Mouse (Mus musculus) naive thymus-derived CD4-positive, alpha-beta T cell, adult 2 months (primary cell): ENCODE measurements around the gene 2700049A03Rik.
"Not testable (repeated sequence)": the region's sequence is repeated elsewhere in the genome, so short reads cannot be mapped to it uniquely, and the experiment has no call there.

ENCODE experiments used
- DNase-seq: peaks from one replicate; pipeline ENCODE4 v3.0.0-alpha.2; 2011; ENCODE audit warnings: low read depth

The 2700049A03Rik gene

DNA sequence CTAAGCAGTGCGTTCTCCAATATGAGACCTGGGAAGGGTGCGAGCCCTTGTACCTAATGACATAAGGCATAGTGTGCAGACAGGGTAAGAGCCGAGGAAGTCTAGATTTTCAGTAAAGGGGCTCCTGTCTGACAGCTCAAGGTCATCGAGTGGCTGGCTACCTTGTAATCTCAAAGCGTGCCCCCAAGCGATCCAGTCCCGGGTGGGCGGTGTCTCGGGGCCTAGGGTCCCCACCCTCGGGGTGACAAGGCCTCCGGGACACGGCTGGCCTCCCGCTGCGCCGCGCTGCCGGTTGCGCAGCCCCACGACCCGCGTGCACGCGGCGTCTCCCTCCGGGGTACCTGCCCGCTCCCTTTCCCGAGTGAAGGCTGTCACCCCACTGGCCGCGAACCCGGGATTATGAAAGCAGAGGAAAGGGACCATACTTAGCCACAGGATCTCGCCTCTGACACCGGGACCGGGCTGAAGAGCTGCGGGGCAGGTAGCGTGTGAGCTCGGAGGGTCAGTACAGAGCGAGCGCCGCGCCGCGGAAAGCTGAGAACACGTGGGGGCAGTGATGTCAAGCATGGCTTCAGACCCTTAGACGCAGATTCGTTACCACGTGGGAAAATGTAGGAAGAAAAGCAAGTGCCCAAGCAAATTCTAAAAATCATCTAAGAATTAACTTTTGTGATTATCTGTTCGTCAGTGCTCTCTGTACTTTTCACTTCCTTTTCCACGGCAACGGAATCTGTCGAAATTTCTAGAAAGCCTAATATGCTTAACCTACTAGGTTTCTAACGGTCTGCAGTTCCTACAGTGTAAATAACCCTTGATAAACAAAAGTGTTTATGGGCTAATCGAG lies at the start of gene 2700049A03Rik, which contains the start of gene Timm9:
Gene 2700049A03Rik, plus strand, starts transcription at position 719 of the 844 bp plus-strand sequence.
Gene Timm9, minus strand, starts transcription at position 555 of the 844 bp plus-strand sequence.
- no peak for DNase-seq

GRCm38 (mm10) chr12:71104275-71104674 lies 32.4 kb upstream of the 2700049A03Rik start:
- not testable (repeated sequence) for DNase-seq

- DNase-seq, result no peak
Measured at GRCm38 (mm10) chr12:71107216-71107771, 29.4 kb upstream of the 2700049A03Rik start.

- DNase-seq, result no peak
Measured at GRCm38 (mm10) chr12:71111331-71111730, 25.3 kb upstream of the 2700049A03Rik start, which contains the start of gene Tomm20l. TSS of gene Tomm20l (plus strand) at chr12:71111428.

GRCm38 (mm10) chr12:71113074-71113473 lies 23.6 kb upstream of the 2700049A03Rik start:
- DNase-seq, result no peak

DNA sequence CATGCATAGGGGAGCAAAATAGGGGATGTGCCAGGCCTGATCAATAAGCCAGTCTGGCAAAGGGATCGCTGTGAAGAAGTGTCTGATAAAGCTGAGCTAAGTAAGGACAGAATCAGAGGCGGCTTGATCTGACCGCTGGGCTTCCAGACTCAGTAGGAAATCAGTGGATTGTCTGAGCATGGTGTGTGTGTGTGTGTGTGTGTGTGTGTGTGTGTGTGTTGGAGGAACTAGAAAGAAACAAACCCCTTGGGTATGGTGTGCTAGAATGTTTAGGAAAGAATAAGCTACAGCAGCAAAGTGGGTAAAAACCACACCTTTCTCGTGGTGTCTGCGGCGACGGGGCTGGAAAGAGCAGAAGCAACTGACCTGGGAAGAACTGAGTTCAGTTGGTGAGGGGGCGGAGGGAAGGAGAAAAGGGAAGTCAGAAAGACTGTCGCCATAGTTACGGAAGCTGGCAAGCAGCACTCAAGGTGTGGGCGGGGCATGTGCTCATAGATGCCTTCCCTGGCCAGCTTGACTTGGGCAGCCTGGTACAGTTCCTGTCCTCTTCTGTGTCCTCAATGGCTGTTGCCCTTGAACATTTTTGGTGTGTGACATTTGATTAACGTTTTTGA lies 22.9 kb upstream of the 2700049A03Rik start:
- peak; percentile 74 for DNase-seq

DNA sequence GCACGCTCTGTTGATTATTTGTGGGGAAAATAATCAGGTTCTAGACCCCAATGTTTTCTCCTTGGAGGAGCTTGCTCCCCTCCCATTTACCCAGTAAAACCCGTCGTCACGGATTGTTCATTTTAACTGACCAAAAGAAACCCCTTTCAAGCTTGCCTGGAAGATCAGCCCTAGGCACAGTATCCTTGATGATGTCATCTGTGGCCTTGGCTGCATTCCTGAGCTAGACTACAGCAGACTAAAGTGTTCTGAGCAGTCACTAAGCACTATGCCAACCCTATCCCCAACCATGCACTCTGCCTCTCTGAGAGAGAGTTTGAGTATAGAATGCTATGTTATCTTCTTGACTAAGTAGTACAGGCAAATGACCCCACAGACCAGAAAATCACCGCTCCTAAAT lies 20.2 kb upstream of the 2700049A03Rik start:
- DNase-seq, result no peak

GRCm38 (mm10) chr12:71122731-71123130 lies 13.9 kb upstream of the 2700049A03Rik start:
- DNase-seq, result no peak

GRCm38 (mm10) chr12:71123286-71123685 lies 13.4 kb upstream of the 2700049A03Rik start:
- no peak for DNase-seq

GRCm38 (mm10) chr12:71135581-71135980 lies 1.1 kb upstream of the 2700049A03Rik start:
- no peak for DNase-seq

GRCm38 (mm10) chr12:71136974-71137491 lies 385 bp downstream of the 2700049A03Rik start:
- DNase-seq, result peak; percentile 97

DNA sequence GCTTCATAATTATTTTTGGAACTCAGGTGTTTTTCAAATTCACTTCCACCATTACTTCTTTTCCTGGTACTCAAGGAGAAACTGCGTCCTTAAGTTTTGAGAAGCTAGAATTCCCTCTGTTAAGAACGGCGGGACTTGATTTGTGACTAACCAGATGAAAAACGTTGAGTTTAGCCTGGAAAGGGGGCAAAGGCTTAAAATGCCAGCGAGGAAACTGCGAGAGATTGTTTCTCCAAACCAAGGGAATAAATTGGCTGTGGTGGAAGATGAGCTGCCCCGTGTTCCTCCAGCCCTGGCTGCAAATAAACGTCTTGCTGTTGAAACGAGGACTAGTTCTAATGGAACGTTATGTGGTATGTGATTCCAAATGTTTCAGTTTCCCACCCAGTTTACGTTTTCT lies 1.0 kb downstream of the 2700049A03Rik start:
- peak; percentile 31 for DNase-seq

- DNase-seq, result peak; percentile 44
Measured at GRCm38 (mm10) chr12:71139258-71139828, 2.7 kb downstream of the 2700049A03Rik start.

DNA sequence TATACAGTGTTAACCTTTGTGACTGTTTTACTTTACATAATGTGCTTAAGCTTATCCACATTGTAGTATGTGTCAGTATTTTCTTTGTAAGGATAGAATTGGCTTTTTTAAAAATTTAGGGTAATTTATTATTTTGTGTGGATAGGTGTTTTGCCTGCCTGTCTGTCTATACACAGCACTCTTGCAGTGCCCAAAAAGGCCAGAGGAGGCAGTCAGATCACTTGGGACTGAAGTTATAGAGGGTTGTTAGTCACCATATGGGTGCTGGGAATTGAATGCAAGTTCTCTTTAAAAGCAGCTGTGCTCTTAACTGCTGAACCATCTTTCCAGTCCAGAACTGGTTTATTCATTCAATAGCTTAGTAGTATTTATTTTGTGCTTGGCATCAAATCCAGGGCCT lies 4.5 kb downstream of the 2700049A03Rik start:
- no peak for DNase-seq

GRCm38 (mm10) chr12:71147641-71148040 lies 11.0 kb downstream of the 2700049A03Rik start:
- peak; percentile 75 for DNase-seq

- no peak for DNase-seq
Measured at GRCm38 (mm10) chr12:71148801-71149200, 12.2 kb downstream of the 2700049A03Rik start.

GRCm38 (mm10) chr12:71149456-71149855 lies 12.8 kb downstream of the 2700049A03Rik start:
- no peak for DNase-seq

GRCm38 (mm10) chr12:71150167-71150566 lies 13.5 kb downstream of the 2700049A03Rik start:
- DNase-seq, result no peak

DNA sequence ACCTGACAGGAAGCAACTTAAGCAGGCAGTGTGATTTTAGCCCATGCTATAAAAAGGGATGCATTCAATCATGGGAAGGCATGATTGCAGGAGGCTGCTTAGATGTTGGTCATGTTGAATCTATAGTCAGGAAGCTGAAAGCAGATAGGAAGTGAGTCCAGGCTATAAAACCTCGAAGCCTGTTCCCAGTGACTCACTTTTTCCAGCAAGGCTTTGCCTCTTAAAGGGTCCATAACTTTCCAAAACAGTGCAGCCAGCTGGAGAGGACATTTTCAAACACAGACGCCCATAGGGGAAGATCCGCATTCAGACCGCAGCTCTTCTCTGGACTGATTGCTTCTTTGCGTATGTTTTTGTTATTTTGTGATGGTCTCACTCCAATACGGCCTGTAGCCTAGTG lies 18.3 kb downstream of the 2700049A03Rik start:
- DNase-seq, result no peak

DNA sequence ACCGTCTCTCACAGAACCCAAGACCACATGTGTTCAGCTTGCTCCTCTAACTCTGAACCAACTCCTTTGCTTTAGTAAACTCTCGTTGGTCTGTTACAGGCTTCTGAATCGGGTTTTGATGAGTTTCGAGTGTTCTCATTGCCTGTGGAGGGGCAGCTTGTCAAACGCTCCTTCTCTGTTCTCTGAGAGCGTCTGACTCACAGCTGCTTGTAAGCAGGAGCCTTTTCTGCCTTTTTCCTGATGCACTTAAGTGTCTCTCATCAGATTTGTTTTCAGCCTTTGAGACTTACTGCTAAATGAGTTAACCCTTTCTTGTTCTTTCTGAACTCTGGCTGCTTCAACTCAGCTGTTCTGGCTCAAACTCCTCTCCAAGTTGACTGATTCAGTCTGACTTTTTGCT lies 21.3 kb downstream of the 2700049A03Rik start:
- no peak for DNase-seq

DNA sequence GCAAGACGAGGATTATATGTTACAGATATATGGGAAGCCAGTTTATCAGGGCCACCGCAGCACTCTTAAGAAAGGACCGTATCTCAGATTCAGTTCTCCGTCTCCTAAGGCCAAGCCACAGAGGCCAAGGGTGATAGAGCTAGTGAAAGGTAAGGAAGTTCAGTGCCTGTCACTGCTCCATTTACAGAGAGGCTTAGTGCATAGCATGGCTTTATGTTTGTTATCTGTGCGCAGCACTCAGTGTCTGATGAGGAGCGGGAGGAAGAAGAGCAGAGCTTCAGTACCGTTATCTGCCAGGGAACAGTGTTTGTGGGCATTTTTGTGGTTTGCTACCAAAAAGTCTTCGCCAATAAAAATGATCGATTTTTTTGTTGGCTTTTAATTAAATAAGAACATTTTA lies 27.8 kb downstream of the 2700049A03Rik start:
- DNase-seq, result no peak

GRCm38 (mm10) chr12:71169911-71170310 lies 33.3 kb downstream of the 2700049A03Rik start:
- no peak for DNase-seq
